Mouse (Mus musculus) liver, embryonic 14.5 days (tissue): ENCODE results near the gene Tnnc1. TPM values are rescaled to one million over a fixed set of nuclear protein-coding genes. Genes with fewer than 3 reads are reported as not detected.
A peak's percentile ranks its signal among the peaks of the same experiment; 100 is the strongest.

ENCODE experiments used
- ATAC-seq: fragments of 200-750 bp; cut with Nextera tagmentation; 2 replicates; pipeline ENCODE4 v1.8.0; 2017; ENCODE audit warnings: moderate number of reproducible peaks, mild to moderate bottlenecking, moderate library complexity; ENCODE audit not compliant: insufficient read depth
- DNase-seq, 3 experiments: peaks; one replicate each; pipeline ENCODE4 v3.0.0-alpha.2; 2012 to 2013; ENCODE audit warnings: low read depth in 3 of 3, low spot score in 3 of 3
- H3K27ac ChIP-seq: fragments of 300-500 bp; sonication (generic); 2 replicates; pipeline ENCODE4 v1.5.1; 2014; ENCODE audit warnings: moderate library complexity, mild to moderate bottlenecking, control low read depth, inconsistent platforms
- H3K27me3 ChIP-seq: fragments of 300-500 bp; sonication (generic); 2 replicates; pipeline ENCODE4 v1.6.1; 2014; ENCODE audit warnings: mild to moderate bottlenecking, low read length, moderate library complexity; ENCODE audit not compliant: control insufficient read depth, insufficient read depth
- H3K36me3 ChIP-seq: fragments of 300-500 bp; sonication (generic); replicated peaks from 2 replicates; pipeline ENCODE4 v1.6.1; 2014; ENCODE audit warnings: low read depth; ENCODE audit not compliant: control insufficient read depth, insufficient read depth
- H3K4me1 ChIP-seq, 2 experiments: fragments of 200-500 bp in 1 of 2; fragments of 300-500 bp in 1 of 2; sonication (generic) in 1 of 2; replicated peaks; 2 replicates each; pipeline ENCODE4 v1.6.1; 2012 to 2014; ENCODE audit warnings: antibody characterized with exemption in 1 of 2, inconsistent platforms in 1 of 2, low read length in 1 of 2; ENCODE audit not compliant: control insufficient read depth in 2 of 2, insufficient read depth in 2 of 2
- H3K4me2 ChIP-seq: fragments of 300-500 bp; sonication (generic); 2 replicates; pipeline ENCODE4 v1.6.1; 2014; ENCODE audit warnings: low read depth, mild to moderate bottlenecking, control low read depth, moderate library complexity
- H3K4me3 ChIP-seq, 2 experiments: fragments of 200-500 bp in 1 of 2; fragments of 300-500 bp in 1 of 2; sonication (generic) in 1 of 2; 2 replicates each; pipeline ENCODE4 v1.5.1; 2012 to 2014; ENCODE audit warnings: low read depth in 2 of 2, low read length in 2 of 2, mild to moderate bottlenecking in 2 of 2, control low read depth in 1 of 2, inconsistent platforms in 1 of 2, moderate library complexity in 1 of 2; ENCODE audit not compliant: insufficient read depth in 1 of 2
- H3K9ac ChIP-seq: fragments of 300-500 bp; sonication (generic); replicated peaks from 2 replicates; pipeline ENCODE4 v1.6.1; 2014; ENCODE audit warnings: mild to moderate bottlenecking, control low read depth, moderate library complexity
- H3K9me3 ChIP-seq: fragments of 300-500 bp; sonication (generic); 2 replicates; pipeline ENCODE4 v1.6.1; 2016; ENCODE audit warnings: low read length, mixed read lengths; ENCODE audit not compliant: control insufficient read depth
- CTCF ChIP-seq: IDR thresholded peaks from 2 replicates; pipeline ENCODE4 v1.5.1; 2016; ENCODE audit warnings: antibody characterized with exemption, low read depth, control low read depth
- EP300 ChIP-seq: IDR thresholded peaks from 2 replicates; pipeline ENCODE4 v1.6.1; 2016; ENCODE audit warnings: antibody characterized with exemption, low read depth
- WGBS: fragments of 180-500 bp; shearing (Covaris S2); extraction: QIAGEN DNeasy Blood & Tissue Kit; methylation state at CpG from one replicate; pipeline ENCODE4 v1.1.7; 2014; ENCODE audit not compliant: insufficient replicate concordance; 5-methylcytosine and 5-hydroxymethylcytosine counted together
- polyA plus RNA-seq, 2 experiments: library from polyadenylated mRNA; depleted of rRNA in 1 of 2; stranded (reverse) in 1 of 2; unstranded in 1 of 2; fragments of >200 nt; fragmentation: Nextera tagmentation in 1 of 2; extraction: Ambion mirVana in 1 of 2; gene quantifications; 2 replicates each; pipeline versions ENCODE4 v1.2.1 to v1.2.3; 2012 to 2014

Tnnc1 gene
- polyA plus RNA-seq (2012; rRNA removed): 18.2 and 22.2 TPM in 2 replicates
- 37.5 and 41.2 TPM in 2 replicates for polyA plus RNA-seq (2014; fragmentation: Nextera tagmentation; extraction: Ambion mirVana)

- peak within 1 kb of the TSS; percentile 80 for H3K9ac ChIP-seq
- peak within 1 kb of the TSS; percentile 67 to 82 for H3K4me3 ChIP-seq
- no peak for TF ChIP-seq CTCF
- TF ChIP-seq EP300: no peak
- ATAC-seq (no peak), DNase-seq (no peak)
- no peaks in the 10 kb centered on the region for H3K27me3 ChIP-seq
- peaks cover 7 to 24% of the 10 kb centered on the region in 2 experiments for H3K4me1 ChIP-seq
- peak within 1 kb of the TSS; percentile 78 for H3K4me2 ChIP-seq
- peaks cover 9% of the 10 kb centered on the region for H3K36me3 ChIP-seq
- H3K9me3 ChIP-seq: no peaks in the 10 kb centered on the region
- WGBS: 69% methylated on average over 2 of the region's 2 CpGs
- H3K27ac ChIP-seq: no peak within 1 kb of the TSS; the same call in 1 of the 2 replicates
Observed at GRCm38 (mm10) chr14:31208084-31208483, at the start of gene Tnnc1. Gene Tnnc1, plus strand, starts transcription at chr14:31208312.

GRCm38 (mm10) chr14:31160196-31161150 is 47.6 kb upstream of the Tnnc1 start:
- Histone ChIP-seq H3K4me1 (peaks cover 6 to 8% of the 10 kb centered on the region in 2 experiments), H3K9ac (no peak overlapping the region), H3K4me3 (no peak overlapping the region), H3K27me3 (no peaks in the 10 kb centered on the region), H3K4me2 (peak overlapping the region; percentile 29), H3K9me3 (no peaks in the 10 kb centered on the region), H3K36me3 (no peaks in the 10 kb centered on the region), H3K27ac (no peak overlapping the region)
- no peak for TF ChIP-seq CTCF
- TF ChIP-seq EP300: no peak
- DNase-seq: no peak
- ATAC-seq: peak; percentile 57
- 57% methylated on average over 27 of the region's 27 CpGs for WGBS

- no peaks in the 10 kb centered on the region for H3K9me3 ChIP-seq
- peak overlapping the region; percentile 4; the same call in 1 of the 2 replicates for H3K4me2 ChIP-seq
- DNase-seq (no peak), ATAC-seq (no peak)
- H3K27me3 ChIP-seq: no peaks in the 10 kb centered on the region
- TF ChIP-seq EP300: no peak
- no peak for TF ChIP-seq CTCF
- H3K36me3 ChIP-seq: no peaks in the 10 kb centered on the region
- 73% methylated on average over 7 of the region's 7 CpGs for WGBS
- H3K4me3 ChIP-seq: no peak overlapping the region
- no peak overlapping the region for H3K9ac ChIP-seq
- peaks cover 6 to 8% of the 10 kb centered on the region in 2 experiments for H3K4me1 ChIP-seq
- H3K27ac ChIP-seq: no peak overlapping the region
Observed at GRCm38 (mm10) chr14:31161191-31161590, 46.9 kb upstream of the Tnnc1 start.

GRCm38 (mm10) chr14:31161638-31162037 is 46.5 kb upstream of the Tnnc1 start:
- no peak for DNase-seq
- Histone ChIP-seq H3K9me3 (no peaks in the 10 kb centered on the region), H3K9ac (no peak overlapping the region), H3K4me3 (no peak overlapping the region), H3K27ac (no peak overlapping the region), H3K27me3 (no peaks in the 10 kb centered on the region), H3K36me3 (no peaks in the 10 kb centered on the region), H3K4me2 (peak overlapping the region; percentile 4), H3K4me1 (peaks cover 8% of the 10 kb centered on the region in 2 experiments)
- WGBS: 64% methylated on average over 10 of the region's 10 CpGs
- no peak for TF ChIP-seq EP300
- TF ChIP-seq CTCF: no peak
- no peak for ATAC-seq

- Histone ChIP-seq H3K27ac (no peak overlapping the region), H3K9me3 (no peaks in the 10 kb centered on the region), H3K4me1 (peaks cover 8% of the 10 kb centered on the region in 2 experiments), H3K4me2 (no peak overlapping the region), H3K9ac (no peak overlapping the region), H3K27me3 (no peaks in the 10 kb centered on the region), H3K36me3 (no peaks in the 10 kb centered on the region), H3K4me3 (no peak overlapping the region)
- WGBS: 18% methylated on average over 8 of the region's 8 CpGs
- no peak for DNase-seq
- TF ChIP-seq EP300 (no peak), CTCF (no peak)
- 0 out of 2 replicates have a peak, but pooled peaks have one; percentile 8 for ATAC-seq
Observed at GRCm38 (mm10) chr14:31164067-31164466, 44.0 kb upstream of the Tnnc1 start.
